Mouse (Mus musculus): ENCODE results near the gene Cda.
A peak's percentile ranks its signal among the peaks of the same experiment; 100 is the strongest.
"Not testable (repeated sequence)": the region's sequence is repeated elsewhere in the genome, so short reads cannot be mapped to it uniquely, and the experiment has no call there.

Gene Cda

GRCm38 (mm10) chr4:138330264-138330671 is 37.5 kb downstream of the Cda start:
- DNase-seq: peak; percentile 91

DNA sequence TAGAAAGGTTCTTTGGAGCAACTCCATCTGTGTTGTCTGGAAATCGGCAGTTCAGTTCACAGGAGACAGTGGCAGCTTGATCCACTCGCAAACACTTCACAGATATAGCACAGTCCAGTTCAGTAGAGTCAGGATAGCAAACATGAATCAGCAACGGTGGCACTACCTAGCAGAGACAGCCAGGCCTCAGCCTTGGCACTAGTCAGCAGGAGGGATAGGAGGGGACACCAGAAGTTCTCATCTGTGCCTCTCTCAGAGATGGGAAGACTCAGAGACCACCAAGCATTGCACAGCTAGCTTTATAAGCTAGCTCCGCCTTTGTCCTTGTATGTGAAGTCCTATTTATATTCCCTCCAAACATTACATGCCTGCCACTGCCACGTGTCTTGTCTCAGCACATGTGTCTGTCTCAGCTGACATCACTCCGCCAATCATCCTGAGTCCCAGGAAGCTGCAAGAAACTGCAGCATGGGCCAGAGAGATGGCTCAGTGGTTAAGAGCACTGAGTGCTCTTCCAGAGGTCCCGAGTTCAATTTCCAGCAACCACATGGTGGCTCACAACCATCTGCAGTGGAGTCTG is 39.8 kb downstream of the Cda start:
- no peak for DNase-seq

- not testable (repeated sequence) for DNase-seq
Observed at GRCm38 (mm10) chr4:138327155-138327554, 40.6 kb downstream of the Cda start.

- DNase-seq: peak; percentile 92
Observed at GRCm38 (mm10) chr4:138326077-138326695, 41.6 kb downstream of the Cda start, which contains the start of gene Pink1. Gene Pink1 (minus strand): TSS chr4:138326307.

DNA sequence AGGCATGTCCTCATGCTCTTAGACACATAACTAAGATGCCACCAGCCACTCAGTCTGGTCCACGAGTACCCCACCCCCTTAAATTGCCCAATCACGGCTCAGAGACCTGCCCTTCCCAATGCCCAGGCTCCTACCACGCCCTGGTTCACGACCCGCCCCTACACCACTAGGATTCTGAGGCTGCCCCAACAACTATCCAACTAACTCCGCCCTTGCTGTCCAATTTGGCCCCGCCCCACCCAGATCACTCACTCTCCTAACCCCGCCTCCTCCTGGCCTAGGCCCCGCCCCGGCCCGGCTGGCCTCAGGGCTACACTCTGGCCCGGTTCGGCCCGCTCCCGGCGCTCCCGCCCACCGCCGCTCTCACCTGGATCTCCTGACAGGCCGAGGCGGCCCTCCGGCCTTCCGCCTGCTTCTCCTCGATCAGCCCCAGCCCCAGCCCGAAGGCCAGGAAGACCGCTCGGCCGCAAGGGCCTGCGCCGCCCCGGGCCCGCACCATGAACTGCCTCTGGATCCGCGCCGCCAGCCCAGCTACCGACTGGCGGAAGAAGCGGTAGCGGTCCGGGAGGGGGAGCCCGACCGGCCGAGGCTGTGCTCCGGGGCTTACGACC is 42.2 kb downstream of the Cda start:
- DNase-seq: peak; percentile 93

DNA sequence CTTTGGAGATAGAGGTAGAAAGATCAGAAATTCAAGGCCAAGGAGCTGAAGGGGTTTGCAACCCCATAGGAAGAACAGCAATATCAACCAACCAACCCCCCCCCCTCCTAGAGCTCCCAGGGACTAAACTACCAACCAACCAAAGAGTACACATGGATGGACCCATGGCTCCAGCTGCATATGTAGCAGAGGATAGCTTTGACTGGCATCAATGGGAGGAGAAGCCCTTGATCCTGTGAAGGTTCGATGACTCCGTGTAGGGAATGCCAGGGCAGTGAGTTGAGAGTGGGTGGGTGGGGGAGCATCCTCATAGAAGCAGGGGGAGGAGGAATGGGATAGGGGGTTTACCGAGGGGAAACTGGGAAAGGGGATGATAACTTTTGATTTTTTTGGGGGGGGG is 43.3 kb downstream of the Cda start:
- DNase-seq: no peak

- no peak for DNase-seq
Observed at GRCm38 (mm10) chr4:138323753-138324152, 44.0 kb downstream of the Cda start.

GRCm38 (mm10) chr4:138322692-138323091 is 45.1 kb downstream of the Cda start:
- no peak for DNase-seq

DNA sequence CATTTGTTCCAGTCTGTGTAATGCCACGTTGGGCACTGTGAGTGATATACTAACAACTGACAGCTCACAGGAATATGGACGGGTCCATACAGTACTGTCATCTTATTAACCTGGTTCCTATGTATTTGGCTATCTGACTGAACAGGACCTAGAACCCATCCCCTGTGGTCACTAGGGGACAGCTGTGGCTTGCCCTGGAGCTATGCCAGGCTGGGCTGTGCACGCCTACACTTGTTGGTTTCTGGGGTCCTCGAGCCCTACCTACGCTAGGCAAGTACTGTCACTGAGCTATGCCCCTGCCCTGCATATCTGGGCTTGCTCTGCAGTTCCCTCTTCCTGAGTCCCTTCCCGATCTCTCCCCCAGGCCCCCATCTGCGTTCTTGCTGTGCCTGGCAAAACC is 46.3 kb downstream of the Cda start:
- DNase-seq: no peak

DNA sequence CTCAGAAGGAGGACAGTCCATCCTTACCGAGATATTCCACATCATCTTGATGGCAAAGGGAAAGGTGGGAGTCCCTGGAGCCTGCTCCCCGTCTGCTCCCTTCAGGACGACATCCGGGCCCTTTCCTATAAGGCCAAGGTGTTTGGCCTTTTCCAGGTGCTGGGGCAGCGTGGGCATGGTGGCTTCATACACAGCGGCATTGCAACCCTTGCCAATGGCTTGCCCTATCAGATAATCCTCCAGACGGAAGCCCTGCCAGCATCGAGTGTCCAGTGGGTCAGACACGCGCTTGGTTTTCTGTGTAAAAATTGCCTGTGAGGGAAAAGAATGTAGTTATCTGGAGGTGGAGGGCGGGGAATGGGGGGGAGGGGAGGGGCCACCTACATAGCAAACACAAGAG is 47.1 kb downstream of the Cda start:
- no peak for DNase-seq

DNA sequence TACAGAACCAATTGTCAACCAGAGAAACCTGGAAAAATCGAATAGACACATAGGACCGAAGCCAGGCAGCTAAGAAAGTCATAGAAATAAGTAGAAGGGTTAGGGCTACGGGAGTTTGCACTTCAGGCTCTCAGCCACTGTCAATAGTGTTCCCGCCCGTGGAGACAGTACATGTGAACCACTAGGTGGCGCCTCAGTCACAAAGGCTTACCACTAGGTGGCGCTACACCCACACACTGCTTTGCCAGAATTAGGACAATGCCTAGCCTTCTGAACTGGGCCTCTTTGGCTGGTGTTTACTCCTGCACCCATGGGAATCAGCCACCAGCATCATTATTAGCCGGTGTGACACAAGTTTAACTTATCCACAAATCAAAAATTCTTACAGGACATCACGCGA is 48.3 kb downstream of the Cda start:
- peak; percentile 91 for DNase-seq

DNA sequence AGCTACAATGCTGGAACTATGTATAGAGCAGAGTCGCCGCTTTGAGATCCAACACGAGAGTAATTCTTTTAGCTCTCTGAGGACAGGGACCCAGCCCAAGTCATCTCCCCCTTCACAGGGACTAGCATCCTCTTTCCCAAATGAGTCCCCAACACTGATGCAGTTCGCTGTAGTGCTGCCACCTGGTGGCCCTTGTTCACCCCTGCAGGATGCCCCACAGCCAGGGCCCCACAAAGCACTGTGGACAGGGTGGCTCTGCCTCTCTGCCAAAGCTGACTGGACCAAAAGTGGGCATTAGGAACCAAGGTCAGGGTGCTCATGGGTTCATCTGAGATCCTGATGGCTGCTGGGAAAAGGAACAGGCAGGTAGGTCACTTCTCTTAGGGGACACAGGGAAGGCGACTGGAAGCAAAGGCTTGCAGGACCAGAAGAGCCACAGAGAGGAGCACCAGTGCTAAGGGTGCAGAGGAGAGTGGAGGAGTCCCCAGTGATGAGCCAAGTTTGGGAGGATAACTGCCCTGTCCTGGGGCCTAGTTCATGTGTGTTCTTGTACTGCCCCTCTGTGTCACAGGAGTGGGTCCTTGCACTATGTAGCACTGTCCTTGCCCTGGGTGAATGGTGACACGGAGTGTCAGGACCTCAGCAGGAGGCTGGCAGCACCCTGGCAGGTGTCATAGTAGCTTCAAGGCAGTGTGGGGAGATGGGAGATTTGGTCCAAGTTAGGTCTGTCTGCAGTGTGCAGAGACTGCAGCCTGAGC is 49.1 kb downstream of the Cda start:
- DNase-seq: peak; percentile 73

DNA sequence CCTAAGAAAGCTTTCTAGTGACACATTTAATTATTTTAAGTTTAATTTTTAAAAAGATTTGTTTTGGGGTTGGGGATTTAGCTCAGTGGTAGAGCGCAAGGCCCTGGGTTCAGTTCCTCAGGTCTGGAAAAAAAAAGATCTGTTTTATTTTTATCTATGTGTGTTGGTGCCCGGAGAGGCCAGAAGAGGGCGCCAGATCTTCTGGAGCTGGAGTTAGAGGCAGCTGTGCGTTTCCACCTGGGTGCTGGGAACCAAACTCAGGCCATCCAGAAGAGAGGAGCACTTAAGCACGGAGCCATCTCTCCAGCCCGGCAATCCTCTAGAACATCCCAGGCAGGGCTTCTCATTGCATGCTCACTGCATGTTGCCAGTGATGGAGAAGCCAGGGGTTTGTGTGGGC is 51.4 kb downstream of the Cda start:
- no peak for DNase-seq

DNA sequence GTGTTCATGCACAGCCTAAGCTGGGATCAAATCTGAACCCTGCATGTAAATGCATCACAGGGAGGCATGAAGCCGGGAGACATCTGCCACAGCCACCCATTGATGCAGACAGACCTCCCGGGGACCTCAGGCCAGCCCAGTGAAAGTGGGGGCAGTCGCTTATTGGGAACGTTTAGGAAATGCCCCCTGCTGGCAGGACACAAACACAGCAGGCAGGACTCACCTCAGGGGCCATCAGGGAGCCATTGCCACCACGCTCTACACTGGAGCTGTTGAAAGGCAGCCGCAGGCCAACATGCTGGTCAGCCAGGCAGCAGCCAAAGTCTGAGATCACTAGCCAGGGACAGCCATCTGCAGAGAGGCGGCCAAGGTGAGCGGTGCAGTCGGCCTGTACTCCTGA is 52.0 kb downstream of the Cda start:
- DNase-seq: peak; percentile 53

DNA sequence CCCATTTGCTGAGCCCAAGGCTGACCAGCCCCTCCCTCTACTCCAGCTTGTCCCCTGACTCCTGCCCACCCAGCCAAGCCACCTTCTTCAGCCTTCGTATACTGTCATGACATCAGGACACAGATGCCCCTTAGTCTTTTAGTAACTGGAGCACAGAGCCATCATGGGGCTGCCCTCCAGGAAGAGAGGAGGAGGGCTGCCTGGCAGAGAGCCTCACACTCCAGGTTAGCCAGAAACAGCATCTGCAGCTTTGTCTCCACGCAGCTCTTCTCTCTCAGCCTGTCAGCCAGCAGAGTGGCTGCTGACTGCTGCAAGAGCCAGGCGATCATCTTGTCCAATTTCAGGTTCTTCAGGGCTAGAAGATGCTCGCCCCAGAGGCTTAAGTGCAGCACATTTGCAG is 54.0 kb downstream of the Cda start:
- DNase-seq: no peak

GRCm38 (mm10) chr4:138313021-138313420 is 54.8 kb downstream of the Cda start:
- DNase-seq: no peak

DNA sequence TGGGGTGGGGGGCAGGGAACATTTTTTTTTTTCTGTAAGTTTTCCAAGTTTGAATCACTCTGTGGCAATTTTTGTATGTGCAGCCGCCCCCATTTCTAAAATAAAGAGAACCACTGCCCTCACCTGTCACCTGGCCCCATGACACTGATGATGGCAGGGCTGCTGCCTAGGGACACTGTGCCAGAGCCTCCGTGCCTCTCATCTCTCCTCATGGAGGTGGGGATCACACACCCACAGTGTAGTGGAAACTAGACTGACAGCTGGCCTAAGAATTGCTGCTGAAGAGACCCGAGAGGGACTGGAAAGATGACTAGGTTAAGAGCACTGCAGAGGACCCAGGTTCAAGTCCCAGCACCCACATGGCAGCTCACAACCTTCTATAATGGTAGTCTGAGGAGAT is 55.7 kb downstream of the Cda start:
- DNase-seq: no peak

GRCm38 (mm10) chr4:138311595-138311994 is 56.2 kb downstream of the Cda start:
- peak; percentile 40 for DNase-seq

DNA sequence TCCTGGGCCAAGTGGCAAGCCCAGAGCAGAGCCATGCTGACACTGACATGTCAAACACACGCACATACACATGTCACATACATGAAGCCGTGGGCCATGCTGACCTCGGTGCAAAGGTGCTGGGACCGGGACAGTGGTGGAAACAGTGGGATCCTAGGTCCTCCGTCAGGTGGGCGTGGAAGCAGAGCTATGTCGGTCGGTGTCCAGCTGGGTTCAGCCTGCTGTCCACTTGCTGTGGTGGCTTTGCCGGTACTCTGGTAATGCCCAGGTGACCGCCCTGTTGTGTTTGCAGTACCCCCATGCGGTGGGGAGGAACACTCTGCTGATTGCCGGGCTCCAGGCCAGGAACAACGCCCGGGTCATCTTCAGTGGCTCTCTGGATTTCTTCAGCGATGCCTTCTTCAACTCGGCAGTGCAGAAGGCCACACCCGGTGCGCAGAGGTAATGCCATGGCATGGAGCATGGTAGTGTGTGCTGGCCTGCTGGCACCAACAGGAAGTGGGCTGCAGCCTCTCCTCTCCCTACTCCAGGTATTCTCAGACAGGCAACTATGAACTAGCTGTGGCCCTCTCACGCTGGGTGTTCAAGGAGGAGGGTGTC is 57.4 kb downstream of the Cda start:
- no peak for DNase-seq

DNA sequence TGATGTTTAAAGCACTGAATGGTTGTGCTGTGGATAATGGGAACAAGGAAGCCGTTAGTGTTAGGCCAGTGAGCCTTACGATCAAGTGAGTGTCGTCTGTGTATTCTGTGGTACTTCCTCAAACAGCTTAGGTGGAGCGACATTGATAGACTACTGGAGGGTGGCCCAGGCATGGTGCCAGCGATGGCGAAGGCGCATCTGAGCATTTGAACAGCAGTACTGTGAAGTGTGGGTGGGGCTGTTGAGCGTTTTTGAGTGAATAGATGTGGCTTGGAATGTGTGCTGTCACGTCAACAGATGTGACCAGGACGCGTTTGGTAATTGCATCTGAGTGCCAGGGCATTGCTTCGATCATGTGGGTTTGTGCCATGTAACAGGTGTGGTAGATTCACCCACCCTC is 60.1 kb downstream of the Cda start:
- DNase-seq: no peak

DNA sequence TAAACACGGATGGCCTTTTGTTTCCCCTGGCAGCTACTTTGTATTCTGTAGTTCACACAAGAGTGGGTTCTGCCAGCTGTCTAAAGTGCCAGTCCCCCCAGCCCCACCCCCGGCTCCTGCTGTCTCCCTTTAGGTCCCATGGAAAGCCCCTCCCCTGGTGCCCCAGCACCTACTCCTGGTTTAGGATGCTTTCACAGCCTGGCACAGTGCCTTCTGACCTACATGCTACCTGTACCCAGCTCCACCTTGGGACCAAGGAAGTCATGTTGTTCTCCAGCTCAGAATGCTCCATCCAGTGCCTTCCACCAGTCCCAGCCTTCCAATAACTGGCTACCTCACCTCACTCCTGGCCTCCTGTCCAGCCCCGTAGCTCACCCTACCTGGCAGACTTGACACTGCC is 60.8 kb downstream of the Cda start:
- no peak for DNase-seq

GRCm38 (mm10) chr4:138304340-138305104 is 63.3 kb downstream of the Cda start, which contains the start of gene Ddost:
Gene Ddost (plus strand): TSS chr4:138304730.
- peak; percentile 100 for DNase-seq

- no peak for DNase-seq
Observed at GRCm38 (mm10) chr4:138303742-138304141, 64.0 kb downstream of the Cda start.
